Mouse (Mus musculus) lung, adult 2 months (tissue): Measurements from ENCODE around the gene Msi2. TPM values are rescaled to one million over a fixed set of nuclear protein-coding genes. Genes with fewer than 3 reads are reported as not detected.
A peak's percentile ranks its signal among the peaks of the same experiment; 100 is the strongest.

Experiments
- DNase-seq: peaks from one replicate; pipeline ENCODE4 v3.0.0; 2022
- H3K4me1 ChIP-seq: fragments of 200-500 bp; 2 replicates; pipeline ENCODE4 v1.6.1; 2011; ENCODE audit warnings: low read length; ENCODE audit not compliant: control insufficient read depth, insufficient read depth
- H3K4me3 ChIP-seq: fragments of 200-500 bp; replicated peaks from 2 replicates; pipeline ENCODE3; 2011; ENCODE audit warnings: low read depth, mild to moderate bottlenecking, control low read depth, low read length; ENCODE audit errors: extremely low read depth
- CTCF ChIP-seq: fragments of 200-500 bp; IDR thresholded peaks from 2 replicates; pipeline ENCODE4 v1.5.1; 2011; ENCODE audit warnings: mild to moderate bottlenecking, low read length, control low read depth; ENCODE audit not compliant: insufficient read depth
- POLR2A ChIP-seq: fragments of 200-500 bp; IDR thresholded peaks from 2 replicates; pipeline ENCODE4 v1.6.1; 2011; ENCODE audit warnings: low read depth, mild to moderate bottlenecking, control low read depth, low read length, borderline replicate concordance; ENCODE audit errors: extremely low read depth
- WGBS: fragments of 180-500 bp; shearing (Covaris S2); methylation state at CpG from one replicate; pipeline ENCODE4 v1.1.7; 2018; 5-methylcytosine and 5-hydroxymethylcytosine counted together
- polyA plus RNA-seq: library from polyadenylated mRNA; depleted of rRNA; stranded (reverse); fragments of >200 nt; gene quantifications from 2 replicates; pipeline ENCODE4 v1.2.3, GENCODE M21; 2012

The Msi2 gene
- polyA plus RNA-seq, 1 experiment: 29.5 TPM

- H3K4me3 ChIP-seq: no peak overlapping the region
- TF ChIP-seq POLR2A (no peak), CTCF (no peak)
- DNase-seq: no peak
- H3K4me1 ChIP-seq: peaks cover 31% of the 10 kb centered on the region
- 75% methylated on average over 11 of the region's 11 CpGs for WGBS
Measured at GRCm38 (mm10) chr11:88553521-88554310, 164.6 kb downstream of the Msi2 start.

DNA sequence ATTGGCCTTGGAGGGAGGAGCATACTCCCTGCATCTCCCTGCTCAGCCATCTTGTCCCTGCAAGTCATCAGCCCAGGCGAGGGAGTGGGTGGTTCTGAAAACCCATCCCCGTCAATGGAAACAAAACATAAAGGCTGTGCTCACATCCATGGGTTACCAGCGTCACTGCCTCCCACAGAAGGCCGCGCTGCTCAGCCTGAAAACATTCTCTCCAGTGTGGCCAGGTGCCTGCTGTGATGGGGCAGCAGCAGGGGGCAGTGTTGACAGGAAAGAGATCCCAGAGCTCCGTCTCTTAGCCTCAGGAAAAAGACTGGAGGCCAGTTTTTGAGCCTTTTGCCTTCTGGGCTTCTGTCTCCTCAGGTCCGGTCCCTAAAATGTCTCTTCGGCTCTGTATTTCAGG, 165.3 kb downstream of the Msi2 start:
- TF ChIP-seq CTCF (peak; percentile 78), POLR2A (no peak)
- peak; percentile 74 for DNase-seq
- WGBS: 33% methylated on average over 8 of the region's 8 CpGs
- Histone ChIP-seq H3K4me1 (peaks cover 29% of the 10 kb centered on the region), H3K4me3 (no peak overlapping the region)

DNA sequence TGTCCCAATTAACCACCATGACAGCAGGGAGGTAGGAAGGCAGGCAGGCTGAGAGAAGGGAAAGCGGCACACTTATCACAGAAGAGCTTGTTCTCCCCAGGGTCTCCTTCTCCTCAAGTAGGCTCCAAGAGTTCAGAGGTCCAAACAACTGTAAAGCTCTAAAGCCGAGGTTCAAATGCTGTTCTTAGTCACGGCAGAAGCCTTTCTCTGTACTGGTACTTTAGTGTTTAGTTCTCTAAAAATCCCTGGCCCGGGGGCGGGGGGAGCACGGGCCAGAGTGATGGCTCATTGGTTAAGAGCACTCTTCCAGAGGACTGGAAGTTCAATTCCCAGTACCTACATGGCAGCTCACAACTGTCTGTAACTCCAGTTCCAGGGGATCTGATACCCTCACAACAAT, 165.9 kb downstream of the Msi2 start:
- DNase-seq: no peak
- peaks cover 23% of the 10 kb centered on the region for H3K4me1 ChIP-seq
- H3K4me3 ChIP-seq: no peak overlapping the region
- TF ChIP-seq CTCF (no peak), POLR2A (no peak)
- 73% methylated on average over 6 of the region's 6 CpGs for WGBS

- peaks cover 16% of the 10 kb centered on the region for H3K4me1 ChIP-seq
- no peak for TF ChIP-seq CTCF
- TF ChIP-seq POLR2A: no peak
- WGBS: 7% methylated on average over 3 of the region's 3 CpGs
- no peak for DNase-seq
- H3K4me3 ChIP-seq: no peak overlapping the region
Measured at GRCm38 (mm10) chr11:88551034-88551433, 167.3 kb downstream of the Msi2 start.

DNA sequence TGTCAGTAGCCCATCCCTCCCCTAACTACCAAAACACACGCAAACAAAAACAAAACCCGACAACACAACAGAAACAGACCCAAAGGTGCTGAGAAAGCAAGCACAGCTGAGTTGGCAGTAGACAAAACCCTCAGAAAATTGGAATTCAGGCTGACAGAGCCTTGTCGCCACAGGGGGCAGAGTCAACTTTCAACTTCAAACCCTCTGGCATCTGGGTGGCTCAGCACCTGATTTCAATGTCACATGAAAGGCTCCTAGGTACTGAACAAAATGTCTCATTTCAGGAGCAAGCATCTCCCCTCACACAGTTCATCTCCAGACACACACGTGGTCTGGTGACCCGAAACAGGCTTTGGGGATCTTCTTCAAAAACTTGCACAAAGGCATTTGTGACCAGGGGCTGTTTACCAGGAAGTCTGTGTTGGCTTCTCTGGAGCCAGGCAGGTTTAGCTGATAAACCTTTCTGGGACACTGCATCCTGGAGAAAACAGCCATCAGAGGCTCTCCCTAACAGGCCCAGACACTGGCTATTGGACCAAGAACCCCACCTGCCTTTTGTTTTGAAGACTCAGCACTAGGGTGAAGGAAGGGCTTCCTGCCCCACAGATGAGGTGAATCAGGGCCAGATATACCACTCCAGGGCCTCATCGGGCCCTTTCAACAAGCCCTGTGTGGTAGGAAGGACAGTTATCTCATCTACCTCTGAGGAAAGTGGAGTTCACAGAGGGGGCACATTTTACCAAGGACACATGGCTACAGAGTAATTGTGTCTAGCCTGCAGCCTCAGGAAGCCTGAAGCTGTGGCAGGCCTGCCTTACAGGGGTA, 168.0 kb downstream of the Msi2 start:
- no peak for DNase-seq
- Histone ChIP-seq H3K4me3 (no peak overlapping the region), H3K4me1 (peaks cover 9% of the 10 kb centered on the region)
- no peak for TF ChIP-seq POLR2A
- no peak for TF ChIP-seq CTCF
- WGBS: 66% methylated on average over 6 of the region's 6 CpGs

GRCm38 (mm10) chr11:88549529-88549900, 168.8 kb downstream of the Msi2 start:
- 93% methylated on average over 13 of the region's 13 CpGs for WGBS
- no peak for DNase-seq
- no peak for TF ChIP-seq POLR2A
- Histone ChIP-seq H3K4me1 (peaks cover 8% of the 10 kb centered on the region), H3K4me3 (no peak overlapping the region)

DNA sequence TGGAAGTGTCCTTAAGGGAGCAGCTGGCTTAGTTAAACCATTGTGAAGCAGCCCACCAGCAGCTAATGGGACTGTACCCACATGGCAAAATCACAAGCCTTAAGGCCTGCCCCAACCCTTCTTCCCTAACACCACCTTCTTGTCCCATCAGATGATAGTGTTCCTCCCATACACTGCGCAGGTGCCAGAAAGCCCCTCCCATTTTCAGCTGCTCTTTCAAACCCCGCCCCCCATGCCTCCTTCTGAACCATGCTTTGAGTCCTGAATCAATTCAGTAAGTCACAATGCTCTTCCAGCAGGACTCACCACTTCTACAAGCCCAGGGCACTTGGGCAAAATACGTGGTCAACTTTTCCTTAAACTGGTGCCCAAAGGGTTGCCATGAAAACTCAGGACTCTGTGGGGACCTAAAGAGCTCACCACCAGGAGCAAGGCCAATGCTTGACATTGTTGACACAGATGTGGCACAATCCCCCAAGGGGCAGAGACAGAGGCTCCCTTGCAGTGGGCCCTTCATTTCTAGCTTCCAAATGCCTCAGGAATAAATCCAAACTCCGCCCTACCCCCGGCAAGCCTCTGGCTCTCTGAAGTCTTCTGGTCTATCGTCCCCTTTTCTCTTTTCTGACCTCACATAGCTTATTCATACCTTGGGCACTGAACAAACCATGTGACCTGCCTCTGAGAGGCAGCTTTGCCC, 169.3 kb downstream of the Msi2 start:
- peaks cover 8% of the 10 kb centered on the region for H3K4me1 ChIP-seq

GRCm38 (mm10) chr11:88548423-88548822, 169.9 kb downstream of the Msi2 start:
- DNase-seq: no peak
- 86% methylated on average over 7 of the region's 7 CpGs for WGBS
- no peak overlapping the region for H3K4me3 ChIP-seq
- H3K4me1 ChIP-seq: peaks cover 8% of the 10 kb centered on the region
- no peak for TF ChIP-seq POLR2A
- no peak for TF ChIP-seq CTCF

More for the DNA sequence above, 169.3 kb downstream of the Msi2 start:
- WGBS: 80% methylated on average over 6 of the region's 6 CpGs
- no peak overlapping the region for H3K4me3 ChIP-seq
- no peak for TF ChIP-seq POLR2A
- no peak for TF ChIP-seq CTCF
- DNase-seq: no peak

- 96% methylated on average over 6 of the region's 6 CpGs for WGBS
- no peak for TF ChIP-seq CTCF
- no peak for TF ChIP-seq POLR2A
- H3K4me3 ChIP-seq: no peak overlapping the region
- DNase-seq: no peak
- H3K4me1 ChIP-seq: peaks cover 5% of the 10 kb centered on the region; the same call in 1 of the 2 replicates
Measured at GRCm38 (mm10) chr11:88543771-88544170, 174.5 kb downstream of the Msi2 start.
